Mouse (Mus musculus) ovary, postnatal 14 days (tissue): Measurements from ENCODE around the gene Kcnb1.
A peak's percentile ranks its signal among the peaks of the same experiment; 100 is the strongest.

Experiments used
- DNase-seq: peaks from one replicate; pipeline ENCODE4 v3.0.0; 2022; ENCODE audit warnings: low spot score

The Kcnb1 gene

GRCm38 (mm10) chr2:167059536-167059935, 130.4 kb downstream of the Kcnb1 start:
- no peak for DNase-seq

GRCm38 (mm10) chr2:167058814-167059387, 131.1 kb downstream of the Kcnb1 start:
- no peak for DNase-seq

DNA sequence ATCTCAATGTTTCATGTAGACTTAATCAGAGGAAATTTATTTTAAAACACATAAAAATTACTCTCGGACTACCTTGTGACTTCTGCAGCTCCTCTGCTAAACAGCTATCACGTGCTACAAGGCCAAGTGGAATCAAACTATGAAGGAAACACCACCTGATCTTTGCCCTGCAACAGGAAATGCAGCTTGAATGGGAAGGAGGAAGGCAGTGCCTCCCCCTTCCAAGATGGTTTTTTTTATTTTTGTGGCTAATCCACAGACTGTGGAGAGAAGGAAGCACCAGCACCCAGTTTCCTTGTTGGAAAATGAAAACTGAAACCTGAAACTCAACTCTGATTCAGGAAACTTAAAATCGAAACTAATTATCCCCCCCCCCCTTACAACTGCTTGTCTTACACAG, 131.8 kb downstream of the Kcnb1 start:
- no peak for DNase-seq

DNA sequence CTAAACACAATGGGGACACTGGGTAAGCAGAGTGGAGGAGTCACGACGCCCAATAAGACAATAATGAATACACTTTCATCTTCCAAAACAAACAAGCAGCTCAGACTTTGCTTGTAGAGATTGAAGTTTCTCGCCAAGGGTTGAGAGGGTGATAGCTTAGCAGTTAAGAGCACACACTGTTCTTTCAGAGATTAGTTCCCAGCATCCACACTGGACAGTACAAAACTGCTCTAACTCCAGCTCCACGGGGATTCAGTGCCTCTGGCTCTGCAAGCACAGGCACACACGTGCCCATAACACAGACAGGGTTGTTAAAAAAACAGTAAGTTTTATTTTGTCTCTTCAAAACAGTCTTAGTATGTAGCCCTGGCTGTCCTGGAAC, 133.0 kb downstream of the Kcnb1 start:
- no peak for DNase-seq

DNA sequence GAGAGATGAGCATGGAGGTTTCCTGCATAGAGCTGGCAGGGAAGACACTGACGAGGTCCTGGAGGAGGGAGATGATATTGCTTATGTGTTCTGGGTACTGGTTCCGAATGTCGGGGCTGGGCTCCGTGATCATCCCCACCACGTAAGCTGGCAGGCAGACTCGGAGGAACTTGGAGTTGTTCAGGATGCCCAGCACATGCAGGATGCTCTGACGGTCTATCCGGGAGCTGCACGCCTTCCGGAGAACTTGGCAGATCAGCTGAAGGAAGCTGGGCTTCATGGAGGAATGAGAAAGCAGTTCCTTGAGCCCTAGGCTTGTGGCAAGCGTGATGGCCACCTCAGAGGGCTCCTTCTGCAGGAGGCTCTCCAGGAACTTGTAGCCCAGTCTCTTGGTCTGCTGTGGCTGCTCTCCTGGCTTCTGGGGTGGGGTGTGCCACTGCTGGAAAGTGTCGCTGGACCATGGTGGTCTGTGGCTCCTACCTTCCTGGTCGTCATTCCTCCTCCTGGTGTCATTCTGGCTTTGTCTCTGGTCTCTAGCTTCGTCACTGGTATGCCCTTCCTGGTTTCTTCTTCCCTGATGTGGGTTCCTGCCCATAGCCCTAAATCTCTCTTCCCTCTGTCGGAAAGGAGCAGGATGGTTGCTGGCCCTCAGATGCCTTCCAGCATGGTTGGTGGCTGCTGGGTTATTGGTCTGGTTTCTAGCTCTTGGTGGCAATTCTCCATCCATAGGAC, 133.6 kb downstream of the Kcnb1 start:
- no peak for DNase-seq

DNA sequence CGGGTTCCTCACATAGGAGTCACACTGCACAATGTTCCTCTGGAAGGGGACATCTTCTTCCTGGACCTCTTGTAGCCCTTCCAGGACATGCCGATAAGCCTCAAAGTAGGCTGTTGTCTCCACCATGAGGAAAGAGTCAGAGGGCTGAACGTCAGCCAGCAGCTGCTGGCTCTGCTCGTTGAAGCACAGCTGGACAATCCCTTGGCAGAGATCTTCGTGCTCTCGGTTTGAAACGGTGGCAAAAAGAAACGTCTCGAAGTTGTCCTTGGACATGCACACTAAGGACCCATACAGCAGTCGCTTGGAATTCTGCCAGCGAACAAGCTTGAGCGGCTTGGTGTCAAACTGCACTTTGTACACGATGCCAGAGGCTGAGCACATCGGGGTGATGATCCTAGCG, 134.6 kb downstream of the Kcnb1 start:
- DNase-seq, result peak; percentile 22

DNA sequence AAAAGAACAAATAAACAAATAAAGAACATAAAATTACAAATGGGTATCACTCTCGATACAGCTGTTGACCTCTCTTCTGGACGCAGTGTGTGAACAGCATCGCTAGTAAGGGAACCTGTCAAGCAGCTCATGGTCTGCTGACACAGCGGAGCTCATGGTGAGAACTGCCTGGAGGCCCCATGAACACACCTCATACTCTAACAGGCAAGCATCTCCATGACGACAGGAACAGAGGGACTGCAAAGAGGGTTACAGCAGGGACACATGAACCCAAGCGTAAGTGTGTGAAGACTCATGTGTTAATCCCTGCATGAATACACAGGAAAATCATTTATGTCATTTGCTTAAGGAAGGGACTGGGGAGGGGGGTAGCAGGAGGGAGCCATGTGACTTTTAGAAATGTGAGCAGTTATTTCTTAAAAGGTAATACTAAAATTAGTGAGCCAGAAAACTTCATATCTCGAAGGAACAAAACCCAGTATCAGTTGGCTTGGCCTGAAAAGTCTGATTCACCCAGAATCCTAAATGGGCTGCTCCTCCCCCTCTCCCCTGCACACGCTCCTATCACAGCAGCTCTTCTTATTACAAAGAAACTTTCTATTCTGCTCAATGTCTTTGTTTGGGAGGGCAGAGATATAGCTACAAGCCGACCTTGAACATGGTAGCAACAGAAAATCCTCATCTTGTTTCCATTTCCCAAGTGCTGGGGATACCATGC, 136.7 kb downstream of the Kcnb1 start:
- DNase-seq, result no peak

GRCm38 (mm10) chr2:167048698-167049358, 141.1 kb downstream of the Kcnb1 start:
- no peak for DNase-seq

DNA sequence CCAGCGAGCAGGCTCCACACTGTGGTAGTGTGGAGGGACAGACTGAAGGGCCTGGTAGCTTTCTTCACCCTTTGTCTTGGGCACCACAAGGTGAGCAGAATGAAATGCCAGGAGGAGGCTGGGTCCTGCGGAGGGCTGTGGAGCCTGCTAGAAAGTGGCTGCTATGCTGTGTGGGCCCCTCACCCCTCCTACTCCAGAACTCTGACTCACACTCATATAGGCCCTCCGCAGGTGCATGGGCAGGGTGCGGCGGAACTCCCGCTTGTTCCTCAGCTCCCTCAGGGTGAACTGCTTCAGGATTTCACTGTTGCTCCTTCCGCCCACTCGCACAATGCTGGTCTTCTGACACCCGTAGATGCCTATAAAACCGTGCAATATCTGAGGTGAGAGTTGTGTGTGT, 141.7 kb downstream of the Kcnb1 start:
- DNase-seq, result no peak
